Mouse (Mus musculus) heart, adult 2 months (tissue): ENCODE measurements at regions not wholly inside any gene's neighbourhood (a gene's known extent, or its start where the extent isn't known, plus 50 kb on each side); places are given as distances from the start of the nearest gene placed in this dataset.

Source experiments
- CTCF ChIP-seq: fragments of 200-600 bp; IDR thresholded peaks from 2 replicates; pipeline ENCODE4 v1.8.1; 2022; ENCODE audit warnings: antibody characterized with exemption, mild to moderate bottlenecking, moderate library complexity
- POLR2A ChIP-seq: fragments of 200-500 bp; IDR thresholded peaks from 2 replicates; pipeline ENCODE4 v1.6.1; 2011; ENCODE audit warnings: mild to moderate bottlenecking, low read depth, low read length, control low read depth; ENCODE audit not compliant: insufficient read depth

DNA sequence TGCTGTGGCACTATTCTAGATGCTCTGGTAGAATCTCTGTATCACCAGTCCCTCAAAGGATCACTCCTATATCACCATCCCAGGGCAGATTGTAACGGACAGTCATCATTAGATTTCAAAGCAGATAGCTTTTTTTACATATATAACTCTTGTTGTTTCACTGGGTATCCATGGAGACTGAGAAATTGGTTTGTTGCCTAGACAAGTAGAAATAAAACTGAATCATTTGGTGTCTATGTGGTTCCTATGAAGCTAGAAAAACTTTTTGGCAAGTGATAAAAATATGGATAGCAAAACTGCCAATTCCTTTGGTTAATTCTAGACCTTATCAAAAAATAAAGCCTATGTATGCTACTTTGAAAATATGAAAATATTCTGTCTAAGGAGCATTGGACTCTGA lies 81.0 kb upstream of the Cdk6 start:
- TF ChIP-seq CTCF = no peak
- no peak for TF ChIP-seq POLR2A
